Mouse (Mus musculus): ENCODE data around the gene Suclg2. TPM values are rescaled to one million over a fixed set of nuclear protein-coding genes. Genes with fewer than 3 reads are reported as not detected.

Suclg2 gene
- polyA plus RNA-seq, 1 experiment from 2014 or later = 29.0 TPM

DNA sequence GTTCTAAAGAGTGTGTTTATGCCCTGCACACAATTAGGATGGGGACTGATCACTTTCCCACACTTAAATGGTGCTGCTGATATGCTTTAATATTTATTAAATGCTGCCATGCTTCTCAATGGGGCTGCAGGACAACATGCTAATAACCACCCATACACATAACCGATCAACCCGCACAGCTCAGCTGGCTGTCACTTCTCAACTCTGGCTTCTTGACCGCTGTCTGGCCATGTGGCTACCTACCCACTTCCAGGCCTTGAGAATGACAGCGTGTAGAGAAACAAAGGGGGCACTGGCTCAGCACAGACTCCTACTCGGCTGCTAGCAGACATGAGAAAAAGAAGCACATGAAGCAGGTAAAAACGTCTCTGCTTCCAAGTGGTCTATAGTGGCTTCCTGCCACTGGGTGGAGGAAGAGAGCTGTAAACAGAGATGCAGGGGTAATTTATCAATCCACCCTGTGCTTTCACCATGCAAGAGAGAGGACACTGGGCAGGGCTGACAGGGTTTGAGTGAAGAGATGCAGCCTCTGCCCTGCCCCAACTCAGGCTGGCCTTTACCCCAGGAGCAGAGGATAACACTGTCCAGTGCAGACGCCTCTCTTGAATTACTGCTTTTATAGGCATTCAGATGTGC is 234.3 kb downstream of the Suclg2 start:
- H3K9me3 ChIP-seq = no peaks in the 10 kb centered on the region
- no peaks in the 10 kb centered on the region for H3K4me1 ChIP-seq
- no peak overlapping the region for H3K4me3 ChIP-seq
- no peak overlapping the region for H3K4me2 ChIP-seq (replicated peaks)
- no peaks in the 10 kb centered on the region for H3K36me3 ChIP-seq
- 64% methylated on average over 7 of the region's 7 CpGs for WGBS
- H3K27ac ChIP-seq (replicated peaks) = no peak overlapping the region
- ATAC-seq (ENCODE audit: low FRiP score, low read depth) = peak; percentile 58; the same call in 1 of the 2 replicates
- no peaks in the 10 kb centered on the region for H3K27me3 ChIP-seq
- H3K9ac ChIP-seq (replicated peaks) = no peak overlapping the region

DNA sequence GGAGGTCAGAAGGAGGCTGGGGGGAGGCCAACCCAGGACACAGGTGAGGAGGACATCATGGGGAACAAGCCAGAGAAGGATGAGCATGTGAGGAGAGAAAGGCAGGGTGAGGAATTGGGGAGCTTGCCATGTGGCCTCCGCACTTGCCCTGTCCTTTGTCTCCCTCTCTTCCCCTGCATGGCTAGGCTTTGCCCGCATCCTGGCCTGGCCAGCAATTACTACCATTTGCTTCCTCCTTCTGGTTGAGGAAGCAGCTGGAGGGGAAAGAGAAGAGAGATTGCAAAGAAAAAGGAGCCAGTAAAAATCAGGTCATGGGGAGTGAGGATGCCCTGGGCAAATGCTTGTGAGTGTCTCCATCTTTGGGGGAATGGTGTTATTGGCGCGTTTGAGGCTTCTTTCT is 234.9 kb downstream of the Suclg2 start:
- H3K36me3 ChIP-seq = no peaks in the 10 kb centered on the region
- H3K9ac ChIP-seq (replicated peaks) = no peak overlapping the region
- no peaks in the 10 kb centered on the region for H3K27me3 ChIP-seq
- H3K4me3 ChIP-seq = no peak overlapping the region
- H3K4me2 ChIP-seq (replicated peaks) = no peak overlapping the region
- WGBS = 93% methylated on average over 4 of the region's 4 CpGs
- H3K9me3 ChIP-seq = no peaks in the 10 kb centered on the region
- no peak overlapping the region for H3K27ac ChIP-seq (replicated peaks)
- ATAC-seq (ENCODE audit: low FRiP score, low read depth) = no peak
- no peaks in the 10 kb centered on the region for H3K4me1 ChIP-seq

DNA sequence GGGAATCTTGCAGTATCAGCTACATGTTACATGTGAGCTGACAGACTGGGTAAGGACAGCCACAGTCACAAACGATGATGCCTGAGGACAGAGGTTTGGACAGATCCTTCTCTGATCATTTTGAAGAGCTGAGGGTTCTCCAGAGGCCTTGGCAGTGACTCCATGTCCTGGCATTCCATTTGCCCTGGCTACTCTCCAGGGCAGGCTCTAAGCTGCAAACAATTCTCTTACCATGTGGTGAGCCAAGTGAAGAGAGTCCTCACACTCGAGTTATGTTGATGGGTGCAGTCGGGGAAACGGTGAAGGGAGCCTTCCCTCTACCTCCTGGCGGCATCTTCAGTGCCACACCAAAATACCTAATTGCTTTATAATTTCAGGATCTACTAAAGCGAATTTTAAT is 235.5 kb downstream of the Suclg2 start:
- H3K9me3 ChIP-seq = no peaks in the 10 kb centered on the region
- no peak overlapping the region for H3K9ac ChIP-seq (replicated peaks)
- H3K36me3 ChIP-seq = no peaks in the 10 kb centered on the region
- H3K27me3 ChIP-seq = no peaks in the 10 kb centered on the region
- 0 out of 2 replicates have a peak overlapping the region, but pooled peaks have one; percentile 22 for H3K27ac ChIP-seq (replicated peaks)
- WGBS = 86% methylated on average over 6 of the region's 6 CpGs
- H3K4me1 ChIP-seq = no peaks in the 10 kb centered on the region
- no peak overlapping the region for H3K4me2 ChIP-seq (replicated peaks)
- no peak for ATAC-seq (ENCODE audit: low FRiP score, low read depth)
- H3K4me3 ChIP-seq = no peak overlapping the region

DNA sequence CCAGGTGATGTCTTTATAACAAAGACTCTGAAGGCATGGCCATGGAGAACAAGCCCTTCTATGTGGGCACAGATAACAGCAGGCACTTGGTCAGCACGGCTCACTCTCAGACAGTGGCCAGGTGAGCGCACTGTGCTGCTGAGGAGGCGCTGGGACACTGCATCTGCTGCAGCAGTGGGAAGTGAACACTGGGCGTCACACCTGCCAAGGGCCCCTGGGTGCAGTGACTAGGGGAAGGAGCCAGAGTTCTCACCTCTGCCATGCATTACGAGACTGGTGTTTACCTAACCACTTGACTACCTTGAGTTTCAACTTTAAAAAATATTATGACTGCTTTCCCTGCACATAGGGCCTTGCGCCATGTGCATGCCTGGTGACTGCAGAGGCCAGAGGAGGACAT is 238.8 kb downstream of the Suclg2 start:
- H3K27ac ChIP-seq (replicated peaks) = no peak overlapping the region
- H3K4me3 ChIP-seq = no peak overlapping the region
- H3K4me2 ChIP-seq (replicated peaks) = no peak overlapping the region

DNA sequence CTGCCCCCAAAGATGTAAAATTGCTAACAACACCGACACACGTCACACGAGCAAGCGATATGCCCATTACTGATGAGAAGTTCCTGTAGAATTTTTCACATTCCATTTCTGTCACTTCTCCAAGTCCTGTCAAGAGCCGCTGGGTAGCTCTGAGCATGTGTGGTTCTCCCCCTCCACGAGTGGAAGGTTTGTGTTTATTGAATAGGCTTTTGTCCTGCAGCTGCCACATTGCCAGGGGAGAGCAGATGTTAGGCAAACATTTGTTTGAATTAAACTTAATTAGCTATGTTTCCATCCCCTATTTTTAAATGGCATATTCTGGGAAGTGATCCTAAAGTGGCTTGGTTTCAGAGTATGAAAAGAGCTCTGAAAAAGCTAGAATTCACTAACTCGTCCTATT is 249.1 kb downstream of the Suclg2 start:
- Histone ChIP-seq H3K27me3 (no peaks in the 10 kb centered on the region), H3K4me2 (replicated peaks) (no peak overlapping the region), H3K4me1 (peaks cover 9% of the 10 kb centered on the region), H3K9ac (replicated peaks) (no peak overlapping the region), H3K9me3 (no peaks in the 10 kb centered on the region), H3K4me3 (no peak overlapping the region), H3K36me3 (no peaks in the 10 kb centered on the region), H3K27ac (replicated peaks) (0 out of 2 replicates have a peak overlapping the region, but pooled peaks have one; percentile 35)
- no peak for ATAC-seq (ENCODE audit: low FRiP score, low read depth)
- 54% methylated on average over 7 of the region's 7 CpGs for WGBS

More for the DNA sequence above, 238.8 kb downstream of the Suclg2 start:
- H3K4me1 ChIP-seq = no peaks in the 10 kb centered on the region
- no peaks in the 10 kb centered on the region for H3K27me3 ChIP-seq
- H3K36me3 ChIP-seq = no peaks in the 10 kb centered on the region
- H3K9ac ChIP-seq (replicated peaks) = no peak overlapping the region
- ATAC-seq (ENCODE audit: low FRiP score, low read depth) = no peak
- WGBS = 100% methylated on average over 6 of the region's 6 CpGs
- no peaks in the 10 kb centered on the region for H3K9me3 ChIP-seq

DNA sequence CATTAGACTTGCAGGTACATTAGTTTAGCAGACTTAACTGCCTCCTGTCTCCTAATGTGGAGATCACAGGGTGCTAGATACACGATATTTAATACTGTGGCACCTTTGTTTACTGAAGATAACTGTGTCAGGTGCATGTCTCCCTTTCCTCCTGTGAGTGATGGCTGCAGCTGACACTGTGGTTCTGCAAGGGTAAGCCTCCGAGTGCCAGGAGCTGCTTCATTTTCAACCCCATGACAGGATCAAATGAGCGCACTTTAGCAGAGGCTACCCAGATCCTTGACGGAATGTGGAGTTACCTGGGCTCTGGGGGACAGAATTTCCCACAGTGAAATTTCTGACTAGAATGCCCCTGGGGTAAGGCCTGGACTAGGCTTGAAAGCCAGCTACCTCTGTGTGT is 253.3 kb downstream of the Suclg2 start:
- 88% methylated on average over 4 of the region's 4 CpGs for WGBS
- Histone ChIP-seq H3K4me2 (replicated peaks) (no peak overlapping the region), H3K9me3 (no peaks in the 10 kb centered on the region), H3K27ac (replicated peaks) (no peak overlapping the region), H3K4me3 (no peak overlapping the region), H3K4me1 (peaks cover 9% of the 10 kb centered on the region), H3K27me3 (no peaks in the 10 kb centered on the region), H3K36me3 (no peaks in the 10 kb centered on the region), H3K9ac (replicated peaks) (no peak overlapping the region)
- no peak for ATAC-seq (ENCODE audit: low FRiP score, low read depth)

DNA sequence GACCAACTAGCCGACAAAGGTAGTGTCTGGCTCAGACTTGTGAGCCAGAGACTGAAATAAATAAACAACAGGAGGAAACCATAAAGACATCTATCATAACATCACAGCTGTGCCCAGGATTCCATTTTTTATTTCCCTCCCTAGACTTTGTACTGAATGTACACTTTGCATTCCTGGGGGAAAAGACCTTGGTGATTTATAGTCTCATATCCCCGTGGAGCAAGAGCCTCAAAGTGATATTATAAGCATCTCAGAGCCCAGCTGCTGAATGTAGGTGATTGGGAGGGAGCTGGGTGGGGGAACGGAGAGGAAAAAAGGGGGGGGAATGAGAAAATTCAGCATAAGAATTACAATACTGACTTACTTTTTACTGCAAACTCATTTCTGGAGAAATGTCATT is 259.2 kb downstream of the Suclg2 start:
- ATAC-seq (ENCODE audit: low FRiP score, low read depth) = no peak
- WGBS = 73% methylated on average over 3 of the region's 3 CpGs
- Histone ChIP-seq H3K4me3 (no peak overlapping the region), H3K4me1 (no peaks in the 10 kb centered on the region), H3K9me3 (no peaks in the 10 kb centered on the region), H3K36me3 (no peaks in the 10 kb centered on the region), H3K4me2 (replicated peaks) (no peak overlapping the region), H3K27me3 (no peaks in the 10 kb centered on the region), H3K9ac (replicated peaks) (no peak overlapping the region), H3K27ac (replicated peaks) (no peak overlapping the region)

DNA sequence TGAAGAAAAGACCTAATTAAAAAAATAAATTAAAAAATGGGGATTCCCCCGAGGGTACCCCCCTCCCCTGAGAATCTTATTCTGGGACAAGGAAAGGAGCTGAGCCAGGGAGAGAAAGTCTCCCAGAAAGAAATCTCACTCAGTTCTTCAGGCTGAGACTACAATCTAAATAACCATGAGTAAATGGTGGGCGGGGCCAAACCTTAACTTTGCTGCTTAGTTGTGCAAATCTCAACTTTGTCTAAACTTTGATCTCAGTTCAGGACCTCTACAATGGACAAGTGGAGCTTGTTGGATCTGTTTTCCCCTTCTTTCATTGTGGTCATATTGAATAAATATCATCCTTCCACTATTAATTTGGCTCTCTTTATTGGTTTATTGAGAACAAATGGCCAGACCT is 272.4 kb downstream of the Suclg2 start:
- no peaks in the 10 kb centered on the region for H3K4me1 ChIP-seq
- H3K4me2 ChIP-seq (replicated peaks) = no peak overlapping the region
- no peak for ATAC-seq (ENCODE audit: low FRiP score, low read depth)
- H3K4me3 ChIP-seq = no peak overlapping the region
- no peaks in the 10 kb centered on the region for H3K9me3 ChIP-seq
- H3K27ac ChIP-seq (replicated peaks) = no peak overlapping the region
- WGBS = 88% methylated on average over 2 of the region's 2 CpGs
- H3K27me3 ChIP-seq = no peaks in the 10 kb centered on the region
- H3K9ac ChIP-seq (replicated peaks) = no peak overlapping the region
- no peaks in the 10 kb centered on the region for H3K36me3 ChIP-seq

DNA sequence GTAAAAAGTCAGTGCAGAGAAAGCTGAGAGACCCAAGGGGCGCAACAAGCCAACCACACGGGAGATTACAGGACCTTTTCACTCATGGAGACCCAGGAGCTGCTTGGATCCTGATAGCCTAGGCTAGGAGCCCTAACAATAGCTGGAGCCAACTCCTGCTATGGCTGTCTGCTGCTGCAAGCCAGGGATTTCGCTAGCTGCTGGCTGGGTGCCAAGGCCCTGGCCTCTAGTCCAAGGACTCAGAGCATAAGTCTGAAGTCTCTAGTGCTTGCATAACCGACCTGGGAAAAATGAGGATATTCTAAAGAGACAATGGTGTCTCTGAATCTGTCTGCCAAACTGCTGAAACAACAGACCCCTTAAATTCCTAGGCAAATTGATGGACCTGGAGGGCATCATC is 273.6 kb downstream of the Suclg2 start:
- 80% methylated on average over 4 of the region's 4 CpGs for whole genome bisulfite sequencing
- Histone ChIP-seq H3K4me2 (replicated peaks) (no peak overlapping the region), H3K9ac (replicated peaks) (no peak overlapping the region), H3K4me1 (no peaks in the 10 kb centered on the region), H3K4me3 (no peak overlapping the region), H3K9me3 (no peaks in the 10 kb centered on the region; the same call in 1 of the 2 replicates), H3K27me3 (no peaks in the 10 kb centered on the region), H3K36me3 (no peaks in the 10 kb centered on the region), H3K27ac (replicated peaks) (no peak overlapping the region)
- no peak for ATAC-seq (ENCODE audit: low FRiP score, low read depth)

All from midbrain, embryonic 12.5 days (tissue).